Mouse (Mus musculus): ENCODE data around the gene Ifitm5.

GRCm38 (mm10) chr7:140914031-140914690, 35.9 kb downstream of the Ifitm5 start:
- TF ChIP-seq CTCF (IDR thresholded peaks at IDR 0.05; ENCODE audit: low read depth) (no peak), EP300 (IDR thresholded peaks at IDR 0.05; ENCODE audit: low read depth) (no peak)
